Mouse (Mus musculus) G1E (cell line): ENCODE results near the gene Zbtb22.

Experiments used
- CTCF ChIP-seq: IDR thresholded peaks from 2 replicates; pipeline ENCODE4 v1.5.1; 2012; ENCODE audit warnings: low read depth, low read length, inconsistent platforms, mixed read lengths
- GATA1 ChIP-seq: IDR thresholded peaks from 2 replicates; pipeline ENCODE4 v1.6.1; 2012; ENCODE audit warnings: borderline replicate concordance, low read length, inconsistent platforms, mixed read lengths
- POLR2AphosphoS5 ChIP-seq: IDR thresholded peaks from 2 replicates; pipeline ENCODE4 v1.6.1; 2012; ENCODE audit warnings: low read depth, low read length, inconsistent platforms; ENCODE audit not compliant: insufficient replicate concordance
- TAL1 ChIP-seq: conservative IDR thresholded peaks from 2 replicates; pipeline ENCODE4 v1.6.1; 2012; ENCODE audit warnings: low read depth, low read length, inconsistent platforms, mixed read lengths

DNA sequence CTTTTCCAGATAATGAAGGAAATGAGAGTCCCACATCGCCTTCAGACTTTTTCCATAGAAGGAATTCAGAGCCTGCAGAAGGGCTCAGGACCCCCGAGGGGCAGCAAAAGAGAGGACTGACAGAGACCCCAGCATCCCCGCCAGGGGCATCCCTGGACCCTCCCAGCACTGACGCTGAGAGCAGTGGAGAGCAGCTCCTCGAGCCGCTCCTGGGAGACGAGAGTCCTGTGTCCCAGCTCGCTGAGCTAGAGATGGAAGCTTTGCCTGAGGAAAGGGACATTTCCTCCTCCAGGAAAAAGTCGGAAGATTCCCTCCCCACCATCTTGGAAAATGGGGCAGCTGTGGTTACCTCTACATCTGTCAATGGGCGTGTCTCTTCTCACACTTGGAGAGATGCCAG lies 2.4 kb upstream of the Zbtb22 start:
- TF ChIP-seq CTCF (no peak), POLR2AphosphoS5 (no peak), TAL1 (no peak), GATA1 (no peak)
